Mouse (Mus musculus): ENCODE data around the gene Ift20.

- no peak for TF ChIP-seq POLR2A (IDR thresholded peaks at IDR 0.05; ENCODE audit: insufficient read depth, low read length)
- TF ChIP-seq CTCF (IDR thresholded peaks at IDR 0.05; ENCODE audit: low read depth, low read length): no peak
Observed at GRCm38 (mm10) chr11:78531046-78531445, 5.1 kb upstream of the Ift20 start.

Data from ES-Bruce4 (cell line).